Mouse (Mus musculus) lung, postnatal 0 days (tissue): ENCODE measurements around the gene Abhd6.

Experiments
- CTCF ChIP-seq: IDR thresholded peaks from 2 replicates; pipeline ENCODE4 v1.5.1; 2016; ENCODE audit warnings: antibody characterized with exemption, mild to moderate bottlenecking
- EP300 ChIP-seq: IDR thresholded peaks from 2 replicates; pipeline ENCODE4 v1.6.1; 2016; ENCODE audit warnings: antibody characterized with exemption, mild to moderate bottlenecking, control low read depth

- TF ChIP-seq CTCF (no peak), EP300 (no peak)
These were observed 92.3 kb downstream of the Abhd6 start for GRCm38 (mm10) chr14:8094931-8095561.
